Mouse (Mus musculus) liver, embryonic 11.5 days (tissue): Measurements from ENCODE around the gene Mtmr2. TPM values are rescaled to one million over a fixed set of nuclear protein-coding genes. Genes with fewer than 3 reads are reported as not detected.
"Not testable (repeated sequence)": the region's sequence is repeated elsewhere in the genome, so short reads cannot be mapped to it uniquely, and the experiment has no call there.

Source experiments
- ATAC-seq: fragments of 200-750 bp; cut with Nextera tagmentation; replicated peaks from 2 replicates; pipeline ENCODE4 v1.8.0; 2017; ENCODE audit warnings: moderate number of reproducible peaks, mild to moderate bottlenecking, moderate TSS enrichment, moderate library complexity; ENCODE audit not compliant: low FRiP score
- DNase-seq: peaks from one replicate; pipeline ENCODE4 v3.0.0-alpha.2; 2017; ENCODE audit warnings: low spot score
- H3K27ac ChIP-seq: fragments of 300-500 bp; sonication (generic); 2 replicates; pipeline ENCODE4 v1.5.1; 2014; ENCODE audit warnings: mild to moderate bottlenecking, low read depth, low read length, control low read depth
- H3K27me3 ChIP-seq: fragments of 300-500 bp; sonication (generic); replicated peaks from 2 replicates; pipeline ENCODE4 v1.6.1; 2014; ENCODE audit warnings: low read length, mixed read lengths; ENCODE audit not compliant: control insufficient read depth, insufficient read depth
- H3K36me3 ChIP-seq: fragments of 300-500 bp; sonication (generic); 2 replicates; pipeline ENCODE4 v1.6.1; 2014; ENCODE audit warnings: mild to moderate bottlenecking, low read length, moderate library complexity, mixed read lengths; ENCODE audit not compliant: control insufficient read depth, insufficient read depth
- H3K4me1 ChIP-seq: fragments of 300-500 bp; sonication (generic); replicated peaks from 2 replicates; pipeline ENCODE4 v1.6.1; 2014; ENCODE audit warnings: low read length, mixed read lengths; ENCODE audit not compliant: control insufficient read depth, insufficient read depth
- H3K4me2 ChIP-seq: fragments of 300-500 bp; sonication (generic); 2 replicates; pipeline ENCODE4 v1.6.1; 2014; ENCODE audit warnings: mild to moderate bottlenecking, control low read depth, moderate library complexity
- H3K4me3 ChIP-seq: fragments of 300-500 bp; sonication (generic); 2 replicates; pipeline ENCODE4 v1.5.1; 2014; ENCODE audit warnings: low read depth, low read length, control low read depth
- H3K9ac ChIP-seq: fragments of 300-500 bp; sonication (generic); 2 replicates; pipeline ENCODE4 v1.6.1; 2014; ENCODE audit warnings: low read depth, low read length, control low read depth
- H3K9me3 ChIP-seq: fragments of 300-500 bp; sonication (generic); 2 replicates; pipeline ENCODE4 v1.6.1; 2016; ENCODE audit warnings: low read length, inconsistent platforms, mixed read lengths; ENCODE audit not compliant: control insufficient read depth
- WGBS: fragments of 180-500 bp; shearing (Covaris S2); extraction: QIAGEN DNeasy Blood & Tissue Kit; methylation state at CpG from one replicate; pipeline ENCODE4 v1.1.7; 2014; 5-methylcytosine and 5-hydroxymethylcytosine counted together
- polyA plus RNA-seq: library from polyadenylated mRNA; unstranded; fragments of >200 nt; fragmentation: Nextera tagmentation; extraction: Ambion mirVana; gene quantifications from 2 replicates; pipeline ENCODE4 v1.2.1, GENCODE M21; 2014

The Mtmr2 gene
- polyA plus RNA-seq, 1 experiment from 2014 or later: 53.2 TPM

- H3K27ac ChIP-seq: no peak overlapping the region
- no peak overlapping the region for H3K9ac ChIP-seq
- WGBS: 94% methylated on average over 1 of the region's 1 CpGs
- no peak for ATAC-seq
- no peaks in the 10 kb centered on the region for H3K9me3 ChIP-seq
- no peak overlapping the region for H3K4me3 ChIP-seq
- no peak for DNase-seq
- H3K4me1 ChIP-seq: no peaks in the 10 kb centered on the region
- H3K36me3 ChIP-seq: peaks cover 9% of the 10 kb centered on the region; the same call in 1 of the 2 replicates
- H3K27me3 ChIP-seq: no peaks in the 10 kb centered on the region
- no peak overlapping the region for H3K4me2 ChIP-seq
Measured at GRCm38 (mm10) chr9:13781985-13782384, 33.8 kb downstream of the Mtmr2 start.

- H3K27ac ChIP-seq, H3K27me3 ChIP-seq, H3K4me2 ChIP-seq, DNase-seq, H3K4me1 ChIP-seq, H3K9ac ChIP-seq, H3K9me3 ChIP-seq, ATAC-seq, H3K4me3 ChIP-seq: not testable (repeated sequence)
- peaks cover 14% of the 10 kb centered on the region; the same call in 1 of the 2 replicates for H3K36me3 ChIP-seq
- 93% methylated on average over 7 of the region's 8 CpGs for WGBS
Measured at GRCm38 (mm10) chr9:13790864-13791263, 42.7 kb downstream of the Mtmr2 start.

DNA sequence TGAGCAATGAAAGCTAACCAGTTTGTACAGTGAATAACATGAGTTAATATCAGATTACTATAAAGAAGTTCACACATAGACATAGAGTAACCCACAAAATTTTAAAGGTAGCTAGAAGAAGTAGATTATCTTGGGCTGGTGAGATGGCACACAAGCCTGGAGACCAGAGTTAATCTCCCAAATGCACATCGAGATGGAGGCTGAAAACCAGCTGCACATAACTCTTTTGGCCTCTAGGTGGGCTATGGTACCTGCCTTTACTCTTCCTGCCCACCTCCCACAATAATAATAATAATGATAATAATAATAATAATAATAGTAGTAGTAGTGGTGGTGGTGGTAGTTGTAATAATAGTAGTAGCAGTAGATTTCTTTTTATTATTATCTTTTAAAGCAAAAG lies 46.1 kb downstream of the Mtmr2 start:
- H3K9me3 ChIP-seq: no peaks in the 10 kb centered on the region
- H3K4me3 ChIP-seq: no peak overlapping the region
- no peak overlapping the region for H3K4me2 ChIP-seq
- 90% methylated on average over 1 of the region's 1 CpGs for WGBS
- no peak overlapping the region for H3K27ac ChIP-seq
- no peak overlapping the region for H3K9ac ChIP-seq
- H3K36me3 ChIP-seq: peaks cover 15% of the 10 kb centered on the region
- H3K27me3 ChIP-seq: no peaks in the 10 kb centered on the region
- no peaks in the 10 kb centered on the region for H3K4me1 ChIP-seq
- DNase-seq (no peak), ATAC-seq (0 out of 2 replicates have a peak, but pooled peaks have one; percentile 37)

- DNase-seq (no peak), ATAC-seq (peak; percentile 79)
- no peak overlapping the region for H3K4me2 ChIP-seq
- H3K4me1 ChIP-seq: no peaks in the 10 kb centered on the region
- 81% methylated on average over 2 of the region's 2 CpGs for WGBS
- no peak overlapping the region for H3K4me3 ChIP-seq
- H3K36me3 ChIP-seq: peaks cover 18% of the 10 kb centered on the region
- H3K27ac ChIP-seq: no peak overlapping the region
- no peaks in the 10 kb centered on the region for H3K9me3 ChIP-seq
- H3K9ac ChIP-seq: no peak overlapping the region
- no peaks in the 10 kb centered on the region for H3K27me3 ChIP-seq
Measured at GRCm38 (mm10) chr9:13794756-13795155, 46.5 kb downstream of the Mtmr2 start.

GRCm38 (mm10) chr9:13804480-13804879 lies 56.3 kb downstream of the Mtmr2 start:
- 86% methylated on average over 1 of the region's 1 CpGs for WGBS
- ATAC-seq (no peak), DNase-seq (no peak)
- H3K27me3 ChIP-seq: no peaks in the 10 kb centered on the region
- no peak overlapping the region for H3K4me2 ChIP-seq
- H3K27ac ChIP-seq: no peak overlapping the region
- peaks cover 20% of the 10 kb centered on the region for H3K36me3 ChIP-seq
- no peaks in the 10 kb centered on the region for H3K4me1 ChIP-seq
- H3K4me3 ChIP-seq: no peak overlapping the region
- no peaks in the 10 kb centered on the region for H3K9me3 ChIP-seq
- no peak overlapping the region for H3K9ac ChIP-seq

- H3K36me3 ChIP-seq: peaks cover 27% of the 10 kb centered on the region
- no peak overlapping the region for H3K27ac ChIP-seq
- H3K27me3 ChIP-seq: no peaks in the 10 kb centered on the region
- no peaks in the 10 kb centered on the region for H3K4me1 ChIP-seq
- no peaks in the 10 kb centered on the region for H3K9me3 ChIP-seq
- H3K4me3 ChIP-seq: no peak overlapping the region
- no peak for DNase-seq
- H3K4me2 ChIP-seq: no peak overlapping the region
- WGBS: 93% methylated on average over 7 of the region's 7 CpGs
- ATAC-seq: no peak
- no peak overlapping the region for H3K9ac ChIP-seq
Measured at GRCm38 (mm10) chr9:13806854-13807253, 58.6 kb downstream of the Mtmr2 start.

- DNase-seq (no peak), ATAC-seq (no peak)
- Histone ChIP-seq H3K36me3 (peaks cover 31% of the 10 kb centered on the region), H3K4me2 (no peak overlapping the region), H3K9me3 (no peaks in the 10 kb centered on the region), H3K9ac (no peak overlapping the region), H3K4me1 (no peaks in the 10 kb centered on the region), H3K27me3 (no peaks in the 10 kb centered on the region), H3K4me3 (no peak overlapping the region), H3K27ac (no peak overlapping the region)
- WGBS: 92% methylated on average over 5 of the region's 5 CpGs
Measured at GRCm38 (mm10) chr9:13807657-13808056, 59.4 kb downstream of the Mtmr2 start.

- no peak overlapping the region for H3K4me2 ChIP-seq
- no peak overlapping the region for H3K27ac ChIP-seq
- H3K9me3 ChIP-seq: no peaks in the 10 kb centered on the region
- no peak overlapping the region for H3K9ac ChIP-seq
- DNase-seq (no peak), ATAC-seq (no peak)
- no peak overlapping the region for H3K4me3 ChIP-seq
- H3K36me3 ChIP-seq: peaks cover 31% of the 10 kb centered on the region
- no peaks in the 10 kb centered on the region for H3K27me3 ChIP-seq
- H3K4me1 ChIP-seq: no peaks in the 10 kb centered on the region
Measured at GRCm38 (mm10) chr9:13809937-13810336, 61.7 kb downstream of the Mtmr2 start.

GRCm38 (mm10) chr9:13818369-13818768 lies 70.2 kb downstream of the Mtmr2 start:
- Histone ChIP-seq H3K27me3 (no peaks in the 10 kb centered on the region), H3K9ac (no peak overlapping the region), H3K4me2 (no peak overlapping the region), H3K4me3 (no peak overlapping the region), H3K9me3 (no peaks in the 10 kb centered on the region), H3K27ac (no peak overlapping the region), H3K36me3 (peaks cover 42% of the 10 kb centered on the region), H3K4me1 (no peaks in the 10 kb centered on the region)
- DNase-seq (no peak), ATAC-seq (no peak)
- WGBS: 95% methylated on average over 9 of the region's 9 CpGs
